In the genomic region with DNA sequence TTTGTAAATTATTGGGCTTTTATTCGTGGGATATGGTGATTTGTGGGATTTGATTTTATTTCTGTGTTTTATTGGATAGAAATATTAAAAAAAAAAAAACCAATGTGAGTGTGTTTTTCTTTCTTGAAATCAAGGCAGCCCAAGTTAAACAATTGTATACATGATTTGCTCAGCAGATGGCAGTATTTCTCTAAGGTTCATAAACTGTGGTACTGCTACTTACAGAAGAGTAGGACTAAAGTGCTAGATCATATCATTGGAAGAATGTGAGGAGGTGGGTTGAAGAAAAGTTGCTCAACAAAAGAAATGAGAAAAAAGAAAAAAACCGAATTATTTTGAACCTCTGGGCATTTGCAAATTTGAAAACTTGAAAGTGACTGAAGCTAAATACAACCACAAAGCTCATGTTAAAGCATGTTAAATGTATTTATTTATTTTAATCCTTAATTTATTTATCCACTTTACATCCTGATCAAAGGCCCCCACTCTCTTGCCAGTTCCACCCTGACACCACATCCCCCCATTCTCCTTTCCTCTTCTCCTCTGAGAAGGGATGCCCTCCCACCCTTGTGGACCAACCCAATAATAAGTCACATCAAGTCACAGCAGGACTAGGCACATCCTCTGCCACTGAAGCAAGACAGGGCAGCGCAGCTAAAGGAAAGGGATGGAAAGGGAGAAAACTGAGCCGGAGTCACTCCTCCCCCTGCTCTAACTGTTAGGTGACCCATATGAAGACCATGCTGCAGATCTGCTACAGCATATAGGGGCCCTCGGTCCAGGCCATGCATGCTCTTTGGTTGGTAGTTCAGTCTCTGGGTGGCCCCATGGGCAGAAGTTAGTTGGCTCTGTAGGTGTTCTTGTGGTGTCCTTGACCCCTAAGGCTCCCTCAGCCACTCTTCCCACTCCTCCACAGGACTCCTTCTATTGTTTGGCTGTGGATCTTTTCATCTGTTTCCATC, we compare ENCODE assay signal across 8 mouse cellular contexts. TPM values are rescaled to one million over a fixed set of nuclear protein-coding genes. Genes with fewer than 3 reads are reported as not detected.
DNase-seq lines count a peak whose midpoint lies in the region.

No protein-coding gene starts in this region.

- peak; percentile 35 for DNase-seq in layer of hippocampus, adult 9-10 months (ENCODE audit: low spot score)
- DNase-seq in layer of hippocampus, postnatal 25 days (ENCODE audit: extremely low spot score in 1 of 2, low spot score in 1 of 2) = no peak
- peak; percentile 65 for DNase-seq in NIH3T3 (ENCODE audit: low read depth)
- peak; percentile 70 for DNase-seq in embryo, embryonic 11 days
- DNase-seq in mesoderm, embryonic 11.5 days (ENCODE audit: low read depth, low spot score) = peak; percentile 49
- DNase-seq in ovary, postnatal 10 days (ENCODE audit: low spot score) = no peak
- DNase-seq in urinary bladder, postnatal 14 days (ENCODE audit: low spot score) = no peak
- no peak for DNase-seq in frontal cortex, postnatal 14 days (ENCODE audit: low spot score in 2 of 2)

RNA-seq across cellular contexts. Expression of gene Lrriq1, which starts 18.0 kb away (rescaled TPM):
- 1 to 10 TPM; 3.1 to 3.2 TPM for total RNA-seq in layer of hippocampus, postnatal 25 days (2021)

Comparison
In these comparisons a context has a peak if more than half of its experiments do, and no peak if none do; other contexts are left out.
1. DNase-seq: peak in layer of hippocampus, adult 9-10 months (single experiment), NIH3T3 (single experiment), embryo, embryonic 11 days (single experiment) and mesoderm, embryonic 11.5 days (single experiment); none in layer of hippocampus, postnatal 25 days (0 of 2), ovary, postnatal 10 days (single experiment), urinary bladder, postnatal 14 days (single experiment) and frontal cortex, postnatal 14 days (0 of 2).